Mouse (Mus musculus) CH12.LX (cell line): ENCODE measurements at regions not wholly inside any gene's neighbourhood (a gene's known extent, or its start where the extent isn't known, plus 50 kb on each side); places are given as distances from the start of the nearest gene placed in this dataset.

Source experiments
- CTCF ChIP-seq, 2 experiments: IDR thresholded peaks in 1 of 2; conservative IDR thresholded peaks in 1 of 2; 2 replicates each; pipeline ENCODE4 v1.5.1; 2011 to 2012; ENCODE audit warnings: low read depth in 2 of 2, low read length in 2 of 2, improper control_type of control experiment in 1 of 2, inconsistent platforms in 1 of 2, mild to moderate bottlenecking in 1 of 2, moderate library complexity in 1 of 2
- ELF1 ChIP-seq: IDR thresholded peaks from 2 replicates; pipeline ENCODE4 v1.6.1; 2014; ENCODE audit warnings: low read depth, mild to moderate bottlenecking, inconsistent platforms, low read length, improper control_type of control experiment
- EP300 ChIP-seq: IDR thresholded peaks from 2 replicates; pipeline ENCODE4 v1.6.1; 2011; ENCODE audit warnings: low read length, improper control_type of control experiment
- GABPA ChIP-seq: IDR thresholded peaks from 2 replicates; pipeline ENCODE4 v1.6.1; 2012; ENCODE audit warnings: low read depth, low read length, improper control_type of control experiment, inconsistent platforms; ENCODE audit not compliant: insufficient replicate concordance
- HCFC1 ChIP-seq: IDR thresholded peaks from 2 replicates; pipeline ENCODE4 v1.6.1; 2012; ENCODE audit warnings: low read depth, mild to moderate bottlenecking, inconsistent platforms, low read length, improper control_type of control experiment
- MAX ChIP-seq: IDR thresholded peaks from 2 replicates; pipeline ENCODE4 v1.6.1; 2011; ENCODE audit warnings: low read length, improper control_type of control experiment
- POLR2A ChIP-seq: IDR thresholded peaks from 2 replicates; pipeline ENCODE4 v1.6.1; 2011; ENCODE audit warnings: low read depth, mild to moderate bottlenecking, improper control_type of control experiment, low read length
- RCOR1 ChIP-seq: conservative IDR thresholded peaks from 2 replicates; pipeline ENCODE4 v1.6.1; 2012; ENCODE audit warnings: low read depth, mild to moderate bottlenecking, inconsistent platforms, low read length, improper control_type of control experiment
- SMC3 ChIP-seq: IDR thresholded peaks from 2 replicates; pipeline ENCODE4 v1.6.1; 2011; ENCODE audit warnings: low read depth, low read length, improper control_type of control experiment
- USF2 ChIP-seq: conservative IDR thresholded peaks from 2 replicates; pipeline ENCODE4 v1.6.1; 2011; ENCODE audit warnings: low read depth, low read length, improper control_type of control experiment
- ZC3H11A ChIP-seq: IDR thresholded peaks from 2 replicates; pipeline ENCODE4 v1.6.1; 2012; ENCODE audit warnings: low read depth, mild to moderate bottlenecking, inconsistent platforms, low read length, improper control_type of control experiment
- ZMIZ1 ChIP-seq: IDR thresholded peaks from 2 replicates; pipeline ENCODE4 v1.6.1; 2012; ENCODE audit warnings: low read depth, mild to moderate bottlenecking, inconsistent platforms, low read length, improper control_type of control experiment
- ZNF384 ChIP-seq: IDR thresholded peaks from 2 replicates; pipeline ENCODE4 v1.6.1; 2012; ENCODE audit warnings: low read depth, low read length, improper control_type of control experiment, inconsistent platforms

DNA sequence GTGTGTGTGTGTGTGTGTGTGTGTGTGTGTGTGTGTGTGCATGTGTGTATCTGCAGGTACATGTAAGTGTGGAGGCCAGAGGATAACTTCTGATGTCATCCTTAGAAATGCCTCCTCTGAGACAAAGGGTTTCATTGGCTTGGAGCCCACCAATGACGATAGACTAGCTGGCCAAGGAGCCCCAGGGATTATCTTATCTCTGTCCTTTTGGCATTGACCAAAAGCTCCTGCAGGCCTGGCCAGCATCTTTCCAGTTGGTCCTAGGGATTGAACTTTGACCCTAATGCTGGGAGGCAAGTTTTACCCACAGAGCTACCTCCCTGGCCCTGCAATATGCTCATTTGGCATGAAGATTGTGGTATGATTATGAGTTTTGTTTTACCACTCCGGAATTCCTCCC, 133.3 kb downstream of the Tmx1 start:
- TF ChIP-seq CTCF (conservative IDR thresholded peaks at IDR 0.05 in 1 of 2, IDR thresholded peaks at IDR 0.05 in 1 of 2; ENCODE audit: low read depth in 2 of 2, low read length in 2 of 2) (no peak), GABPA (no peak), MAX (no peak), USF2 (no peak), ZMIZ1 (no peak), POLR2A (no peak), RCOR1 (no peak), EP300 (no peak), ZC3H11A (no peak), ELF1 (no peak), ZNF384 (no peak), HCFC1 (no peak), SMC3 (no peak)
